Mouse (Mus musculus) urinary bladder, postnatal 14 days (tissue): ENCODE results near the gene Ncs1.

ENCODE experiments used
- DNase-seq: peaks from one replicate; pipeline ENCODE4 v3.0.0; 2021; ENCODE audit warnings: low spot score

The Ncs1 gene

GRCm38 (mm10) chr2:31245051-31245450, 572 bp upstream of the Ncs1 start:
- no peak for DNase-seq

- no peak for DNase-seq
Measured at GRCm38 (mm10) chr2:31246251-31246971, 788 bp downstream of the Ncs1 start.

- no peak for DNase-seq
Measured at GRCm38 (mm10) chr2:31248856-31249255, 3.2 kb downstream of the Ncs1 start.

GRCm38 (mm10) chr2:31252167-31252566, 6.5 kb downstream of the Ncs1 start:
- DNase-seq, result no peak

- no peak for DNase-seq
Measured at GRCm38 (mm10) chr2:31253463-31253862, 7.8 kb downstream of the Ncs1 start.

- DNase-seq, result no peak
Measured at GRCm38 (mm10) chr2:31254806-31255205, 9.2 kb downstream of the Ncs1 start.

GRCm38 (mm10) chr2:31255952-31256938, 10.6 kb downstream of the Ncs1 start:
- peak; percentile 57 for DNase-seq

- no peak for DNase-seq
Measured at GRCm38 (mm10) chr2:31257096-31257495, 11.5 kb downstream of the Ncs1 start.

- DNase-seq, result peak; percentile 81
Measured at GRCm38 (mm10) chr2:31258609-31259366, 13.2 kb downstream of the Ncs1 start.

- no peak for DNase-seq
Measured at GRCm38 (mm10) chr2:31259367-31259920, 13.8 kb downstream of the Ncs1 start.

GRCm38 (mm10) chr2:31260549-31260948, 14.9 kb downstream of the Ncs1 start:
- DNase-seq, result no peak

GRCm38 (mm10) chr2:31263039-31263461, 17.4 kb downstream of the Ncs1 start:
- no peak for DNase-seq

GRCm38 (mm10) chr2:31263746-31264378, 18.2 kb downstream of the Ncs1 start:
- peak; percentile 89 for DNase-seq

GRCm38 (mm10) chr2:31267447-31267846, 21.8 kb downstream of the Ncs1 start:
- DNase-seq, result no peak

GRCm38 (mm10) chr2:31268631-31269030, 23.0 kb downstream of the Ncs1 start:
- no peak for DNase-seq

GRCm38 (mm10) chr2:31269188-31269587, 23.6 kb downstream of the Ncs1 start:
- DNase-seq, result no peak

GRCm38 (mm10) chr2:31269847-31270246, 24.2 kb downstream of the Ncs1 start:
- DNase-seq, result no peak

GRCm38 (mm10) chr2:31270470-31270869, 24.8 kb downstream of the Ncs1 start:
- DNase-seq, result no peak

GRCm38 (mm10) chr2:31271071-31271470, 25.4 kb downstream of the Ncs1 start:
- no peak for DNase-seq

GRCm38 (mm10) chr2:31274993-31275392, 29.4 kb downstream of the Ncs1 start:
- no peak for DNase-seq

GRCm38 (mm10) chr2:31277810-31278209, 32.2 kb downstream of the Ncs1 start:
- no peak for DNase-seq
